Mouse (Mus musculus): ENCODE measurements around the gene Xndc1.

DNA sequence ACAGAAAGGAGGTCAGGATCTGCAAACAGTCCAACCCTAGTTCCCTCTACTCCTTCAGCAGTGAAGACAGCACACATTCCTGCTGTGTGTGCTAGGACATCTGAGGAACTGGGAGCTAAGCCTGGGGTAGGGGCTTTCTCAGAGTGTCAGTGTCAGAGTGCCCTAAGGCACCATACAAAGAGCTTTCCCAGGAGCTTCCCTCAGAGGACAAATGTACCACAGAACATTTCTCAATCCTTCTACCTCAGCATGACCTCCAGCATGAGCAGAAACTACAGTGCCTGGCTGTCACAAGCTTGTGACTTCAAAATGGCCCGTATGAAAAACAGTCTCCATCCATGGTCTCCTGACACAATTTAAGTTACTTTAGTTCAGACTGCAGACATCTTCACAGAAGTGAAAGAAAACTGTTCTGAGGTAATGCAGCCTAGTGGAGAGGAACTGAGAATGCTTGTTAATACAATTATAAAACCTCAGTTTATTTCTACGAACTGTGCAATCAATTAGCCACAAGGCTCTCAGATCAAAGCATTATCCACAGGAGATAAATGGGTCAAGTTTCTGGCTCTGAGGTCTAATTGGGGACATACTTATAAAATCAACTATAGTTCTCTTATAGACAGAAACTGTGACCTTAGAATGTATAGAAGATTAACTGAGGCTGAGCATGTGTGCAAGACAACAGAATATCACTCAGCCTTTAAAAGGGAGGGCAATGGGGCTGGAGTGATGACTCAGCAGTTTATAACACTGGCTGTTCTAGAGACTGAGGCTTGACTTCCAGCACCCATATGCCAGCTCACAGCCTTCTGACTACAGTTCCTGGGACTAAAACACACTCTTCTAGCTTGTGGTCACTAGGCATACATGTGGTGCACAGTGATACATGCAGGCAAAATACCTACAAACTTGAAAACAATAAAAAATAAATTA, 39.9 kb upstream of the Xndc1 start:
- TF ChIP-seq CTCF (IDR thresholded peaks at IDR 0.05; ENCODE audit: borderline replicate concordance, insufficient read depth, low read length), result no peak
- no peak for TF ChIP-seq POLR2A (IDR thresholded peaks at IDR 0.05; ENCODE audit: low read depth, low read length)

Measured in embryonic fibroblast, embryonic 13.5 days (primary cell).